Mouse (Mus musculus) embryo, embryonic 9.5 days (tissue): ENCODE measurements at regions not wholly inside any gene's neighbourhood (a gene's known extent, or its start where the extent isn't known, plus 50 kb on each side); places are given as distances from the start of the nearest gene placed in this dataset.

ENCODE experiments used
- DNase-seq: peaks from one replicate; pipeline ENCODE4 v3.0.0-alpha.2; 2017; ENCODE audit errors: extremely low spot score

GRCm38 (mm10) chr14:76188105-76188645 lies 77.5 kb downstream of the Nufip1 start:
- DNase-seq: no peak

- DNase-seq: no peak
Measured at GRCm38 (mm10) chr14:76195324-76195723, 84.6 kb downstream of the Nufip1 start.

GRCm38 (mm10) chr14:76197357-76197756 lies 86.7 kb downstream of the Nufip1 start:
- no peak for DNase-seq

- no peak for DNase-seq
Measured at GRCm38 (mm10) chr14:76198406-76198805, 87.7 kb downstream of the Nufip1 start.

- no peak for DNase-seq
Measured at GRCm38 (mm10) chr14:76202595-76202994, 91.9 kb downstream of the Nufip1 start.

- no peak for DNase-seq
Measured at GRCm38 (mm10) chr14:76203135-76203534, 92.4 kb downstream of the Nufip1 start.

GRCm38 (mm10) chr14:76216446-76217177 lies 105.9 kb downstream of the Nufip1 start:
- DNase-seq: no peak

GRCm38 (mm10) chr14:76217178-76217500 lies 106.4 kb downstream of the Nufip1 start:
- no peak for DNase-seq

- no peak for DNase-seq
Measured at GRCm38 (mm10) chr14:76217571-76218256, 107.0 kb downstream of the Nufip1 start.

- DNase-seq: no peak
Measured at GRCm38 (mm10) chr14:76220952-76221351, 110.3 kb downstream of the Nufip1 start.

GRCm38 (mm10) chr14:76221617-76222319 lies 111.1 kb downstream of the Nufip1 start:
- no peak for DNase-seq

- no peak for DNase-seq
Measured at GRCm38 (mm10) chr14:76222320-76222626, 111.6 kb downstream of the Nufip1 start.

GRCm38 (mm10) chr14:76223036-76223650 lies 112.5 kb downstream of the Nufip1 start:
- DNase-seq: no peak

GRCm38 (mm10) chr14:76223903-76224302 lies 113.2 kb downstream of the Nufip1 start:
- no peak for DNase-seq

GRCm38 (mm10) chr14:76225532-76225931 lies 114.8 kb downstream of the Nufip1 start:
- no peak for DNase-seq

- DNase-seq: no peak
Measured at GRCm38 (mm10) chr14:76226621-76227297, 116.1 kb downstream of the Nufip1 start.

- DNase-seq: no peak
Measured at GRCm38 (mm10) chr14:76228968-76229555, 118.4 kb downstream of the Nufip1 start.

- DNase-seq: no peak
Measured at GRCm38 (mm10) chr14:76239856-76240493, 129.3 kb downstream of the Nufip1 start.

GRCm38 (mm10) chr14:76243581-76244337 lies 133.1 kb downstream of the Nufip1 start:
- DNase-seq: peak; percentile 56
